Mouse (Mus musculus) frontal cortex, postnatal 10 days (tissue): ENCODE data around the gene D17Wsu92e.
"Not testable (repeated sequence)": the region's sequence is repeated elsewhere in the genome, so short reads cannot be mapped to it uniquely, and the experiment has no call there.

ENCODE experiments used
- DNase-seq, 2 experiments: peaks; one replicate each; pipeline ENCODE4 v3.0.0; 2022; ENCODE audit warnings: low spot score in 2 of 2, mixed read lengths in 1 of 2

Gene D17Wsu92e

DNA sequence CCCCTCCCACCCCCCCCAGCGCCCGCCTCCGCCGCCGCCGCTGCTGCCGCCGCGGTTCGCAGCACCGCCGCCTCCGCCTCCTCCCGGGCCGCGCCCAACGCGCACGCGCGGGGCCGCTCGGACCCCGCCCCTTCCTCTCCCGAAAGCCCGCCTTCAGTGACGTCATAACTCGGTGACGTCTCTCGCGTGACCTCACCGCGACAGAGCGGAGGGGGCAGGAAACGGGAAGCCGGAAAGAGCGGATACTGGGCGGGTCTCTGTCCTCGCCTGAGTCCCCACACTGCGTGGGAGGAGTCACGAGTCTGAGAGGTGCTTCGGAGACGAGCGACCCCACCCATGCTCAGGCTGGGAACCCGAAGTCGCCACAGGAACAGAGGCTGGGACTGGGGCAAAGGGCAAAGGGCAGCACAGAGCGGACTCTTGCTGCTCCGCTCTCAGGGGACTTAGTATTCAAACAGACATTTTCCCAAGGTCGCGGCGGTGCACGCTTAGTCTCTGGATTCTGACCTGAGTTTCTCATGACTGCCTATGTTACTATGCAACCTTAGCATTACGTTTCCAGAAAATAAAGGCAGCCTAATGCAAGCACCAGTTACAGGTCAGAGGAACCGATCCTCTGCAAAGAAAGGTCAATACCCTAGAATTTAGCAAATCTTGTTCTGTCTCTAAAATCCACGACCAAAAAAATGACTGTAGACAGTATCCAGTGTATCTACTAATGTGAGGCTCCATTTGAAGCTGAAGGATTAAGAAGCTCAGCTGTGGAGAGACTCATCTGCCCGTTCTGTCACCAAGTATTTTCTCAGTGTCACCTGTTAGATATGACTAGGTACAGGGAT is at the start of gene D17Wsu92e:
D17Wsu92e (minus strand) TSS at position 81 of the 839 bp plus-strand sequence.
- peak; percentile 95 to 98 for DNase-seq

GRCm38 (mm10) chr17:27866737-27867136 is 46.3 kb upstream of the D17Wsu92e start:
- no peak for DNase-seq

- no peak for DNase-seq
These were observed 45.0 kb upstream of the D17Wsu92e start for GRCm38 (mm10) chr17:27865461-27865860.

DNA sequence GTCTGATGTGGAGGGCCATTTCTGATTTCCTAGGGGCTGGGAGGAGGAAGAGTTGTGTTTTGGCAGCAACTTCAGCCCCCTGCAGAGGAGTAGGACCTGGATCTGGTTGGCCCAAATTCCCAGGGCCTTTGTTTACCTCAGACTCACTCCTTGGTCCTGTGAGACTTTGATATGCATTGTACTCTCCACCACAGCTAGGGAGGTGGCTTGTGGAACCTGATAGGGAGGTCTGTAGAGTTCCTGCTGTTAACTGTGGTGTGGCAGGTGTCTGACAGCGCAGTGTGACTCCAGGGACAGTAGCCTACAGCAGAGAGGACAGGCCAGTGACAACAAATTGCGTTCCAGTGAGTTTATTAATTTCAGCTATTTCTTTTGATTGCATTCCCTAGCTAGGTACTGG is 38.7 kb upstream of the D17Wsu92e start:
- no peak for DNase-seq

DNA sequence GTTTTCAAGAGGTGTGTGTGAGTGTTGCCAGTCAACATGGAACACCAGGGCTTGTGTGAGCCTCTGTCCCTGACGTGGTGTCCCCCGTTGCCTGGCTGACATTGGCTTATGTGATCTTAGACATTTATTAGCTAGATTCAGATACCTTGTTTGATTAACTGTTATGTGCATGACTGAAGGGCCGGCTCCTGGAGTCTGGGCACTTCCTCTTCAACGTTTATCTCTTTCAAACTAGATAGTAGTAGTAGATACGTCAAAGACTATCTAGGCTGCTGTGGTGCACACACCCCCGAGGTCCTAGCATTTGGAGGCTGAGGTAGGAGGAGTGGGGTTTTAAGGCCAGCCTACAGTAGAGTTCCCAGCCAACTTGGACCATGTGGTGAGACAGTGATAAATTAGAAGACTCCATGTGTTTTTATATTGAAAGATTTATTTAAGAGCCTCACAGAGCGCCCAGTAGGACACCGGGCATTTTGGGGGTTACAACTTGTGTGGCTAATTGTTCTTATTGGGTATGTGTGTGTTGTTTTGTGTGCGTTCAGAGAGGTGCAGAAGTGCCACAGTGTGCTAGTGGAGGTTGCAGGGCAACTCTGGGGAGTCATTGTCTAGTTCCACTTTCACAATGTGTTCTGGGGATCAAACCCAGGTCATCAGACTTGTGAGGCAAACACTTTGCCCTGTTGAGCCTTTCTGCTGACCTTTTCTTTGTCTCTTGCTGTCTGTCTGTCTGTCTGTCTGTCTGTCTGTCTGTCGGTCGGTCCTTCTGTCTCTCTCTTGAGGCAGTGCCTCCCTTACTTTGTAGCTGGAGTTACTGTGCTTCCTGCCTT is 37.4 kb upstream of the D17Wsu92e start:
- DNase-seq = no peak

- DNase-seq = peak in 1 of 2 experiments; percentile 37
These were observed 36.6 kb upstream of the D17Wsu92e start for GRCm38 (mm10) chr17:27856798-27857648.

DNA sequence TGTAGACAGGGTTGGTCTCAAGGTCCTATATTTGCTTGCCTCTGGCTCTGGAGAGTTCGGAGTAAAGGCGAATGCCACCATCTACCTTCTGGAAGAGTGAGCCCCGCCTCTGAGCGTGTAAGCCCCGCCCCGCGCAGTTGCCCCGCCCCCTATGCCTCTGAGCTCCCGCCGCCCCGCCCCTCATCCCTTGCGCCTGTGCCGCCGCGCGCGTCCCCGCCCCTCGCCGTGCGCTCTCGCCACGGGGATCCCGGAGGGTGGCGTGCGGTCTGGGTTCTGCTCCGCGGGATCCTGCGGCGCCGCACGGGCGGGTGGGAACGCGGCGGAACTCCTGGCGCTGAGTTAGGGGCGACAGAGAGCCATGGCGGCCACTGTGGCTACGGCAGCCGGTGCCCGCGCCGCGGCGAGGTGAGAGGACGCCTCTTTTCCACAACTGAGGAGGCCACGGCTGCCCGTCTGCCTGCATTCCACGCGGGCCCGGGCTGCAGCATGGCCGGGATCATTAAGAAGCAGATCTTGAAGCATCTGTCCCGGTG is 35.9 kb upstream of the D17Wsu92e start, which contains the start of gene Uhrf1bp1:
Uhrf1bp1 (plus strand) TSS at position 177 of the 533 bp plus-strand sequence.
- DNase-seq = peak; percentile 51 to 82

DNA sequence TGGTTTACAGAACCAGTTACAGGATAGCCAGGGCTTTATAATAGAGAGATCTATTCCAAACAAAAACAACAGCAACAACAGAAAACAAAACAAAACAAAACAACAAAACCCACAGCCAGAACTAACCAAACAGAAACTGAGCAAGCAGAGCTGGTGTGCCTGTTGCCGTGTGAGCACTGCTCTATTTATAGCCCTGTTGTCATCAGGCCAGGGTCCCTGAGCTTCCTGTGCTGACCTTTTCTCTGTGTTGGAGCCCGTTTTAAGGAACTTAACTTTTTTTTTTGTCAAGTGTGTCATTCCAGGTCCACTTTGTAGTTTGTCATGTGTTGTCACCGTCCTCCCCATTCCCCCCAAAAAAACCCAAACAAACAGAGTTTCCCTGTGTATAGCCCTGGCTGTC is 30.6 kb upstream of the D17Wsu92e start:
- no peak for DNase-seq

- no peak for DNase-seq
These were observed 27.9 kb upstream of the D17Wsu92e start for GRCm38 (mm10) chr17:27848351-27848750.

DNA sequence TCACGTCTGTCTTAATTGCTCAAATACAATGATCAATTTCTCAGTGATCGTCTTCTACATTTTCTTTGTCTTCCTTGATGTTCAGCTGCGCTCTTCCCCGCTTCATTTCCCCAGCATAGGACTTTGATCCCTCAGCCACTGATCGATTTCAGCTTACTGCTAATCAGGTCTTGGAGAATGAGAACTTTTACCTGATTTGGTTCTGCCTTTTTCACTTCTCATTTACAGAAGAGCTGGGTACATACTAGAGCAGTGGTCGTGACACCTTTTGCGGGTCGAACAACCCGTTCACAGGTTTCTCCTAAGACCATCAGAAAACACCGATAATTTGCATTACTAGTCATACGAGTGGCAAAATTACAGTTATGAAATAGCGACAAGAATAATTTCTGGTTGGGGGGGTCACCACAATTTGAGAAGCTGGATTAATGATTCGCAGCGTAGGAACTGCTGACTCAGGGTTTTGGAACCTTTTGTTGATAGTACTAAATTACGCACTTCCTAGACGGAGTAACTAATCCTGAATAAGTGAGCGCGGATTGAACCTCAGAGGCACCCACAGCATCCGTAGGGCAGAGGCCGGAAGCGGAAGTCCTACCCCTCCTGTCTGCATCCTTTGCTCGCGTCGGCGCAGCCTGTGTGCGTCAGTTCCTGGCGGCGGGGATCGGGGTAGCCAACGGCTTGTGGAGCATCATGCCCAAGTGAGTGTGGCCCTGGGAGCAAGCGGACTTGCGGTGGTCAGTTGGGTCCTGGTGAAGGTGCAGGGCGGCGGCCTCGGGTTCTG is 19.2 kb upstream of the D17Wsu92e start:
- peak; percentile 93 to 95 for DNase-seq

- not testable (repeated sequence) for DNase-seq
These were observed 17.4 kb upstream of the D17Wsu92e start, which contains the start of gene Snrpc for GRCm38 (mm10) chr17:27837850-27838249. Gene Snrpc (plus strand): TSS chr17:27838150.

DNA sequence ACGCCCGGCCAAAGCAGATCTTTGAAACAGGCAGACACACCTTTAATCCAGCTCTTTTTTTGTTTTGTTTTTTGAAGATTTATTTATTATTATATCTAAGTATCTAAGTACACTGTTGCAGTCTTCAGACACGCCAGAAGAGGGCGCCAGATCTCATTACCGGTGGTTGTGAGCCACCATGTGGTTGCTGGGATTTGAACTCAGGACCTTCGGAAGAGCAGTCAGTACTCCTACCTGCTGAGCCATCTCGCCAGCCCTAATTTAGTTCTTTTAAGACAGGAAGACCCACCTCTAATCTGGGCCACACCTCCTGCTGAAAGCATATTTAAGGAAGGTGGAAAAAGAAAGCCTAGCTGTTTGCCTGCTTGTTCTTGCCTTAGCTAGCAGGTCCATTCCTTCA is 10.0 kb upstream of the D17Wsu92e start:
- no peak for DNase-seq

DNA sequence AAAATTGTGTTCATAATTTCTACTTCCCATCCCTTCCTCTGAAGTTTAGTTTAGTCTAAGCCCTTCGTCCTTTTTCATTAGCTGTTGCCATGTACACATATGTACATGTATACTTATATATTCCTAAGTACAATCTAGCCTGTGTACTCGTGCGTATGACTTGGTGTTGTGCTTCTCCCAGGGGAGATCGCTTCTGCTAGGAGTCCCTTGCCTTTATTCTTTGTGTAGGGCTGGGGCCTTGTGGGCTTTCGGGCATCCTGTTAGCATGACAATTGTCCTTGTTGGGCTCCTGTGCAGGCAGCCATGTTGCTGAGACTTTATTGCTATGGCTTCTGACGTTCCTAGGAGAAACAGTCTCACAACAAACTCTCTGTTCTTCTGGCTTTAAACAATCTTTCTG is 7.1 kb upstream of the D17Wsu92e start:
- no peak for DNase-seq

- no peak for DNase-seq
These were observed 6.5 kb upstream of the D17Wsu92e start for GRCm38 (mm10) chr17:27826908-27827383.

DNA sequence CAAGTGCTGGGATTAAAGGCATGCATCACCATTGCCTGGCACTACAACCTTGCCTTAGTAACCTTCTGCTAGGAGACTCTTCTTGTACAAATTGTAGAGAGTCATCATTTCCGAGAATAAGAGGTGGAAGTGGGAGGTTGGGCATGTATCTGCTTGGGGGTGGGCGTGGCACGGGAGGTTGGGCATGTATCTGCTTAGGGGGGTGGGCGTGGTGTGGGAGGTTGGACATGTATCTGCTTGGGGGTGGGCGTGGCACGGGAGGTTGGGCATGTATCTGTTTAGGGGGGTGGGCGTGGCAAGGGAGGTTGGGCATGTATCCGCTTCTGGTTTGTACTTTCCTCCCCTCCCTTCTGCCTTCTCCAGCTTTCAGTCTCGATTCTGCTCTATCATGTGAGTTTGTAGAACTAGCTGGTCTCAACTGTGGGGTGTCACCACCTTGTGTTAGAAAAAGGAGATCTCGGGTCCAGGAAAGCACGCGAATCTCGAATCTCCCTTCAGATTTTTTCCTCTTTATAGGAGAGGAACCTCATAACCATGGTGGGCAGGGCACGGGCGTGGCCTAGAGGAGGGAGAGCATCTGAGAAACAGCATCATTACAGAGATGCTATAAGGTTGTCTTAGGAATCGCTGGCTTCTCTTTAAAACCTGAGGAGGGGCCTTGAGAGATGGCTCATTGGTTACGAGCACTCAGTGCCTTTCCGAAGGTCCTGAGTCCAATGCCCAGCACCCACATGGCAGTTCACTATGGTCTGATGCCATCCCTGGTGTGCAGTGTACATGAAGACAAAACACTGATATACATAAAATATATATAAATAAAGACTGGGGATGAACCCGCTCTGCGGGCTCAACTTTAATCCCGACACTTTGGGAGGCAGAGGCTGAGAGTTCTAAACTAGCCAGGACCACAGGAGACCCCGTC is 5.8 kb upstream of the D17Wsu92e start:
- DNase-seq = peak; percentile 27 to 58

DNA sequence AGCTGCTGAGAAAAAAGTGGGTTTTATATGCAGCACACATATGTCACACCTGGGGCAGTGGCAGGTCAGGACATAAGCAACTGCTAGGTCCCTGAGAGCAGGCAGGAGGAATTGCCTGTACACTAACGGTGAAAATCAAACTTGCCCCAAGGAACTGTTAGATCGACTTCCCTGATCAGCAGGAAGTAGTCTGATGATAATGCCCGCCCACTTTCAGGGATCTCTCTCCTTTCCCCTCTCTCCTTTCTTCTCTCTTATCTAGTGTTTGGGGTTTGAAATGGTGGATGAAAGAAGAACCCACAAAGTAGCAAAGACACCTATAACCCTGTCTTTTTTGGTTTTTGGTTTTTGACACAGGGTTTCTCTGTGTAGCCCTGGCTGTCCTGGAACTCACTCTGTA is 5.1 kb upstream of the D17Wsu92e start:
- DNase-seq = no peak

DNA sequence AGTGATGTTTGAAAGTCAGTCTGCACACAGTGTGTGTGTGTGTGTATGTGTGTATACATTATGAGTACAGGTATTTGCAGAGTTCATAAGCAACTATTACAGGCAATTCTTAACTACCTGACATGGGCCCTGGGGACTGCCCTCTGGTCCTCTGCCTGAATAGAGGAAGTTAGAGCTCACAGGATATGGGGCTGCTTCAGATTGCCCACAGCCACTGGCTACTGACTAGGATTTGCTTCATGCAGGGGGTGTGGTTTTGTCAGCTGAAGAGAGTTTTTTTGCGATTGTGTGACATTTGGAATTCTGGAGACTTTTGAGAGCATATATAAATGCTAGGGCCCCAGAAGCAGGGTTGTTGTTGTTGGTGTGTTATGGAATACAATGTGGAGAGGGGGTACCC is 4.5 kb upstream of the D17Wsu92e start:
- no peak for DNase-seq

DNA sequence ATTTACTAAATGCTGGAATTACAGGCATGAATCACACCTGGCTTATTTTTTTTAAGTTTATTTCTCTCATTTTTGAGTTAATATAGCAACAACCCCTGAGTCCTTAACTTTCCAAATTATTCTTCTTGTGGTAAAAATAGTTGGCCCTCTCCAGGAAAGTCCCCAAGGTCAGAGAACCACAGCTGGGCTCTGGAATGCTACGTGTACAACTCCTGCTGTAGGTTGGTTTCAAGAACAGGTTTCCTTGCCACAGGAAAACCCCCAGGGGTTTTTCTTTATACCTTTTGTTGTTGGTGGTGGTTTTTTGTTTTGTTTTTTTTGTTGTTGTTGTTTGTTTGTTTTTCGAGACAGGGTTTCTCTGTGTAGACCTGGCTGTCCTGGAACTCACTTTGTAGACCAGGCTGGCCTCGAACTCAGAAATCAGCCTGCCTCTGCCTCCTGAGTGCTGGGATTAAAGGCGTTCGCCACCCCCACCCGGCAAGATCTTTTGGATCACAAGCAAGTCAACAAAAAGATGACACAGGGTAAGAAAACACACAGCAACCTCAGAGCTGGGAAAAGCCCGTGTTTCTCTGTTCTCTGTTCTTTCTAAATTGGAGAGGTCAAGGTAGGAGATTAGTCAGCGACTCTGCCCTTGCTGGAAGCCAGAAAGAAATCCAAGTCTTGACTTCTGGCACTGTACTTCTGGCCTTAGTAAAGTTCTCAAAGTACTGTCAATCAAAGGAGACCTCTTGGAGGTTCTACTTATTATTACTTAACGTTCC is 2.9 kb upstream of the D17Wsu92e start:
- no peak for DNase-seq
